Mouse (Mus musculus) forebrain, embryonic 14.5 days (tissue): Measurements from ENCODE around the gene Glp1r. TPM values are rescaled to one million over a fixed set of nuclear protein-coding genes. Genes with fewer than 3 reads are reported as not detected.

ENCODE experiments used
- ATAC-seq: fragments of 200-750 bp; cut with Nextera tagmentation; 2 replicates; pipeline ENCODE4 v1.8.0; 2017; ENCODE audit warnings: mild to moderate bottlenecking, moderate library complexity
- DNase-seq: peaks from one replicate; pipeline ENCODE4 v3.0.0-alpha.2; 2015; ENCODE audit warnings: low spot score
- H3K27ac ChIP-seq: fragments of 300-500 bp; sonication (generic); 2 replicates; pipeline ENCODE4 v1.5.1; 2014; ENCODE audit warnings: low read depth, mild to moderate bottlenecking, control low read depth, low read length, moderate library complexity
- H3K27me3 ChIP-seq: fragments of 300-500 bp; sonication (generic); replicated peaks from 2 replicates; pipeline ENCODE4 v1.6.1; 2014; ENCODE audit warnings: low read length, control low read depth, mixed read lengths; ENCODE audit not compliant: control insufficient read depth, insufficient read depth
- H3K36me3 ChIP-seq: fragments of 300-500 bp; sonication (generic); 2 replicates; pipeline ENCODE4 v1.6.1; 2014; ENCODE audit warnings: low read length, control low read depth; ENCODE audit not compliant: control insufficient read depth, insufficient read depth
- H3K4me1 ChIP-seq: fragments of 300-500 bp; sonication (generic); 2 replicates; pipeline ENCODE4 v1.6.1; 2014; ENCODE audit warnings: antibody characterized with exemption, low read length, control low read depth; ENCODE audit not compliant: control insufficient read depth, insufficient read depth
- H3K4me2 ChIP-seq: fragments of 300-500 bp; sonication (generic); 2 replicates; pipeline ENCODE4 v1.6.1; 2014; ENCODE audit warnings: mild to moderate bottlenecking, control low read depth, low read length
- H3K4me3 ChIP-seq: fragments of 300-500 bp; sonication (generic); 2 replicates; pipeline ENCODE4 v1.5.1; 2014; ENCODE audit warnings: low read depth, low read length, control low read depth
- H3K9ac ChIP-seq: fragments of 300-500 bp; sonication (generic); 2 replicates; pipeline ENCODE4 v1.6.1; 2014; ENCODE audit warnings: mild to moderate bottlenecking, low read length, control low read depth, moderate library complexity
- H3K9me3 ChIP-seq: fragments of 300-500 bp; sonication (generic); replicated peaks from 2 replicates; pipeline ENCODE4 v1.6.1; 2016; ENCODE audit warnings: low read length, control low read depth, mixed read lengths; ENCODE audit not compliant: control insufficient read depth
- WGBS: fragments of 180-500 bp; shearing (Covaris S2); extraction: QIAGEN DNeasy Blood & Tissue Kit; methylation state at CpG from one replicate; pipeline ENCODE4 v1.1.7; 2014; 5-methylcytosine and 5-hydroxymethylcytosine counted together
- polyA plus RNA-seq: library from polyadenylated mRNA; unstranded; fragments of >200 nt; fragmentation: Nextera tagmentation; extraction: Ambion mirVana; gene quantifications from 2 replicates; pipeline ENCODE4 v1.2.1, GENCODE M21; 2014

Gene Glp1r
- polyA plus RNA-seq, 1 experiment from 2014 or later = 0.05 TPM

- Histone ChIP-seq H3K36me3 (no peaks in the 10 kb centered on the region), H3K4me2 (no peak overlapping the region), H3K9ac (no peak overlapping the region), H3K4me1 (no peaks in the 10 kb centered on the region), H3K27ac (no peak overlapping the region), H3K27me3 (no peaks in the 10 kb centered on the region), H3K4me3 (no peak overlapping the region), H3K9me3 (no peaks in the 10 kb centered on the region)
- ATAC-seq (no peak), DNase-seq (no peak)
- 87% methylated on average over 5 of the region's 5 CpGs for WGBS
Observed at GRCm38 (mm10) chr17:30932836-30933235, 31.2 kb downstream of the Glp1r start.

GRCm38 (mm10) chr17:30935301-30935700, 33.7 kb downstream of the Glp1r start:
- H3K4me1 ChIP-seq = no peaks in the 10 kb centered on the region
- no peak overlapping the region for H3K4me2 ChIP-seq
- no peaks in the 10 kb centered on the region for H3K9me3 ChIP-seq
- DNase-seq (no peak), ATAC-seq (no peak)
- no peak overlapping the region for H3K9ac ChIP-seq
- 39% methylated on average over 5 of the region's 5 CpGs for WGBS
- no peaks in the 10 kb centered on the region for H3K36me3 ChIP-seq
- H3K4me3 ChIP-seq = no peak overlapping the region
- H3K27me3 ChIP-seq = no peaks in the 10 kb centered on the region
- no peak overlapping the region for H3K27ac ChIP-seq

DNA sequence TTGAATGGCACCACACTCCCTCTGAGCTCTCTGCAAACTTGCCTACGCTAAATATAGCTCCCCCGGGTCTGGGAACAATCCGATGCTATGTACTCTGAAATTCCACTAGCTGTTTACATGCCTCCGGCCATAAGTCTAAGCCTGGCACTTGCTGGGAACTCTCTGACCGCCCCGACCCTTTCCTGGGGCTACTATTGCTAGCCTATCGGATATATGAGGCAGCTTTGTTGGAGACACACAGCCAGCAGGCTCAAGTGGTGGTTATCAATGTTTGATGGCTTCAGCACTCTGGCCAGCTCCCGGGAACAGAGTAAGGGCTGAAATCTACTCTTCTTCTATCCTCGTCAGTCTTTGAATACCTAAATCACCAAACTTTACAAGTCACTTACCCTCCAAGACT, 36.9 kb downstream of the Glp1r start:
- Histone ChIP-seq H3K27ac (no peak overlapping the region), H3K36me3 (no peaks in the 10 kb centered on the region), H3K27me3 (no peaks in the 10 kb centered on the region), H3K4me3 (no peak overlapping the region), H3K9me3 (no peaks in the 10 kb centered on the region), H3K9ac (no peak overlapping the region), H3K4me2 (no peak overlapping the region), H3K4me1 (no peaks in the 10 kb centered on the region)
- WGBS = 66% methylated on average over 9 of the region's 9 CpGs
- ATAC-seq = no peak
- DNase-seq = no peak

GRCm38 (mm10) chr17:30948382-30948781, 46.8 kb downstream of the Glp1r start:
- WGBS = 74% methylated on average over 1 of the region's 1 CpGs
- no peaks in the 10 kb centered on the region for H3K4me1 ChIP-seq
- DNase-seq (no peak), ATAC-seq (no peak)
- no peak overlapping the region for H3K4me2 ChIP-seq
- H3K9ac ChIP-seq = no peak overlapping the region
- H3K36me3 ChIP-seq = no peaks in the 10 kb centered on the region
- H3K9me3 ChIP-seq = no peaks in the 10 kb centered on the region
- H3K27me3 ChIP-seq = no peaks in the 10 kb centered on the region
- no peak overlapping the region for H3K4me3 ChIP-seq
- H3K27ac ChIP-seq = no peak overlapping the region

GRCm38 (mm10) chr17:30950780-30951179, 49.2 kb downstream of the Glp1r start:
- no peak overlapping the region for H3K9ac ChIP-seq
- WGBS = 2% methylated on average over 7 of the region's 7 CpGs
- H3K27me3 ChIP-seq = no peaks in the 10 kb centered on the region
- H3K4me3 ChIP-seq = no peak overlapping the region
- no peaks in the 10 kb centered on the region for H3K9me3 ChIP-seq
- no peak overlapping the region for H3K27ac ChIP-seq
- DNase-seq = peak; percentile 82
- no peak for ATAC-seq
- H3K4me2 ChIP-seq = no peak overlapping the region
- no peaks in the 10 kb centered on the region for H3K4me1 ChIP-seq
- H3K36me3 ChIP-seq = no peaks in the 10 kb centered on the region

GRCm38 (mm10) chr17:30951600-30951999, 50.0 kb downstream of the Glp1r start:
- no peaks in the 10 kb centered on the region for H3K4me1 ChIP-seq
- H3K36me3 ChIP-seq = no peaks in the 10 kb centered on the region
- H3K9me3 ChIP-seq = no peaks in the 10 kb centered on the region
- no peaks in the 10 kb centered on the region for H3K27me3 ChIP-seq
- 62% methylated on average over 8 of the region's 8 CpGs for WGBS
- no peak overlapping the region for H3K4me2 ChIP-seq
- no peak overlapping the region for H3K9ac ChIP-seq
- ATAC-seq (no peak), DNase-seq (peak; percentile 28)
- H3K4me3 ChIP-seq = no peak overlapping the region
- no peak overlapping the region for H3K27ac ChIP-seq

DNA sequence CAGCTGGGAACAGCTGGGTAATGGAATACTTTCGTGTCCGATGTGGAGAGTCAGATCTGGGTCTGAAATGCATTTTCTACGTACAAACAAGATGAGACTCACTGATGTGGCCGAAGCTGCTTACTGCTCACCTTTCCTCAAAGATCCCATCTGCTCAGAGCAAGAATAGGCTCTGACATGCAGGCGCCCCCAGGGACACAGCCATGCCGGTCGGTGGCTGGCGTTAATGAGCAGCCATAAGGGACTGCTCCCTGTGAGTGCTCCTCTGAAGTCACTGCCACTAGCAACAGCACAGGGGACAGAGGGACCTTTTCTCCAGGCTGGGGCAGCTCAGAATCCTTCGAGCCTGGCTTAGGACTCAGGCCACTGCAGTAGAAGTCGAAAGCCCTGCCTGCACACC, 52.7 kb downstream of the Glp1r start, which contains the start of gene Umodl1:
TSS of gene Umodl1 (plus strand) at position 301 of the 400 bp plus-strand sequence.
- H3K27ac ChIP-seq = no peak within 1 kb of the TSS
- no peak within 1 kb of the TSS for H3K4me2 ChIP-seq
- no peaks in the 10 kb centered on the region for H3K9me3 ChIP-seq
- DNase-seq (no peak), ATAC-seq (no peak)
- H3K4me1 ChIP-seq = no peaks in the 10 kb centered on the region
- H3K27me3 ChIP-seq = no peaks in the 10 kb centered on the region
- 65% methylated on average over 10 of the region's 10 CpGs for WGBS
- H3K36me3 ChIP-seq = no peaks in the 10 kb centered on the region
- no peak within 1 kb of the TSS for H3K9ac ChIP-seq
- no peak within 1 kb of the TSS for H3K4me3 ChIP-seq

GRCm38 (mm10) chr17:30961936-30962592, 60.4 kb downstream of the Glp1r start:
- Histone ChIP-seq H3K4me3 (no peak overlapping the region), H3K4me2 (no peak overlapping the region), H3K36me3 (no peaks in the 10 kb centered on the region), H3K27ac (no peak overlapping the region), H3K27me3 (no peaks in the 10 kb centered on the region), H3K9ac (no peak overlapping the region), H3K9me3 (no peaks in the 10 kb centered on the region), H3K4me1 (no peaks in the 10 kb centered on the region)
- 83% methylated on average over 7 of the region's 7 CpGs for WGBS
- DNase-seq = no peak
- ATAC-seq = no peak

GRCm38 (mm10) chr17:30962880-30963279, 61.3 kb downstream of the Glp1r start:
- Histone ChIP-seq H3K9me3 (no peaks in the 10 kb centered on the region), H3K27me3 (no peaks in the 10 kb centered on the region), H3K36me3 (no peaks in the 10 kb centered on the region), H3K9ac (no peak overlapping the region), H3K4me3 (no peak overlapping the region), H3K27ac (no peak overlapping the region), H3K4me2 (no peak overlapping the region), H3K4me1 (no peaks in the 10 kb centered on the region)
- no peak for DNase-seq
- 44% methylated on average over 2 of the region's 2 CpGs for WGBS
- no peak for ATAC-seq
